Comparison of ENCODE assay signal across 28 mouse cellular contexts in genomic region chr1:160227850-160228249, GRCm38 (mm10). TPM values are rescaled to one million over a fixed set of nuclear protein-coding genes. Genes with fewer than 3 reads are reported as not detected.
DNase-seq lines count a peak whose midpoint lies in the region; ATAC-seq and TF ChIP-seq lines count a peak whose summit lies in the region.
"Had no signal": no experiment of that assay in that cellular context is flagged by ENCODE, and none has a peak within 500 bp of the region (broad histone marks: within the 10 kb centered on the region; RNA-seq: fewer than 3 reads in every experiment).

No protein-coding gene starts in this region.

- no peak overlapping the region for H3K27ac ChIP-seq in kidney, embryonic 16.5 days (ENCODE audit: low read length)
- no peak overlapping the region for H3K27ac ChIP-seq in liver, postnatal 0 days (ENCODE audit: low read depth)
- H3K27ac ChIP-seq: embryonic facial prominence, embryonic 13.5 days; embryonic facial prominence, embryonic 15.5 days; forebrain, embryonic 10.5 days; forebrain, embryonic 12.5 days had no signal

- TF ChIP-seq EP300 in liver, postnatal 0 days (IDR thresholded peaks at IDR 0.05; ENCODE audit: low read depth): no peak

- no peaks in the 10 kb centered on the region for H3K9me3 ChIP-seq in kidney, embryonic 16.5 days (ENCODE audit: low read length)
- H3K9me3 ChIP-seq in liver, postnatal 0 days (ENCODE audit: low read length): no peaks in the 10 kb centered on the region
- H3K9me3 ChIP-seq: embryonic facial prominence, embryonic 13.5 days; embryonic facial prominence, embryonic 15.5 days; forebrain, embryonic 10.5 days; forebrain, embryonic 12.5 days; G1E had no signal

- DNase-seq in kidney, adult 9 months: peak; percentile 41
- no peak for DNase-seq in liver, postnatal 0 days
- DNase-seq in liver (no peak), NIH3T3 (ENCODE audit: low read depth) (peak; percentile 48)
- no peak for DNase-seq in spleen, postnatal 10 days (ENCODE audit: low spot score in 2 of 2)
- no peak for DNase-seq in adrenal gland, postnatal 36 days
- DNase-seq: adrenal gland, adult 8-10 months; adrenal gland, postnatal 14 days; B cell, adult 2 months; cerebellum, adult 11 months; cerebellum, adult 18-20 months; cerebellum, adult 8-10 months; cerebellum, adult 9-11 months; cerebellum, postnatal 14 days; cerebellum, postnatal 36 days; embryo, embryonic 11 days had no signal

- H3K27me3 ChIP-seq in kidney, embryonic 16.5 days (ENCODE audit: insufficient read depth, low read length): no peaks in the 10 kb centered on the region
- H3K27me3 ChIP-seq in liver, postnatal 0 days (ENCODE audit: insufficient read depth, low read length): no peaks in the 10 kb centered on the region
- H3K27me3 ChIP-seq: CH12.LX; embryonic facial prominence, embryonic 13.5 days; embryonic facial prominence, embryonic 15.5 days; forebrain, embryonic 12.5 days had no signal

- H3K4me2 ChIP-seq in kidney, embryonic 16.5 days (replicated peaks; ENCODE audit: low read depth, low read length): no peak overlapping the region
- H3K4me2 ChIP-seq in liver, postnatal 0 days (ENCODE audit: low read depth, low read length): no peak overlapping the region
- H3K4me2 ChIP-seq: embryonic facial prominence, embryonic 13.5 days; embryonic facial prominence, embryonic 15.5 days; forebrain, embryonic 12.5 days had no signal

- no peaks in the 10 kb centered on the region for H3K36me3 ChIP-seq in kidney, embryonic 16.5 days (ENCODE audit: insufficient read depth, low read length)
- peaks cover 27% of the 10 kb centered on the region for H3K36me3 ChIP-seq in liver, postnatal 0 days (replicated peaks; ENCODE audit: insufficient read depth, low read length)
- H3K36me3 ChIP-seq: embryonic facial prominence, embryonic 13.5 days; embryonic facial prominence, embryonic 15.5 days; forebrain, embryonic 10.5 days; forebrain, embryonic 12.5 days had no signal

- no peaks in the 10 kb centered on the region for H3K4me1 ChIP-seq in kidney, embryonic 16.5 days (ENCODE audit: insufficient read depth, low read length)
- H3K4me1 ChIP-seq in liver, postnatal 0 days (ENCODE audit: insufficient read depth): 0 out of 2 replicates have a peak, but pooled peaks cover 4% of the 10 kb centered on the region
- H3K4me1 ChIP-seq: embryonic facial prominence, embryonic 15.5 days had no signal

- no peak overlapping the region for H3K9ac ChIP-seq in kidney, embryonic 16.5 days (replicated peaks; ENCODE audit: low read length)
- H3K9ac ChIP-seq in liver, postnatal 0 days (replicated peaks): no peak overlapping the region
- H3K9ac ChIP-seq: embryonic facial prominence, embryonic 13.5 days; embryonic facial prominence, embryonic 15.5 days; forebrain, embryonic 12.5 days had no signal

- H3K4me3 ChIP-seq in kidney, embryonic 16.5 days (ENCODE audit: low read length): no peak overlapping the region
- H3K4me3 ChIP-seq in liver, postnatal 0 days (ENCODE audit: low read depth, low read length): no peak overlapping the region
- H3K4me3 ChIP-seq: embryonic facial prominence, embryonic 13.5 days; embryonic facial prominence, embryonic 15.5 days; erythroblast, embryonic 14.5 days; forebrain, embryonic 10.5 days; forebrain, embryonic 12.5 days had no signal

- no peak for TF ChIP-seq CTCF in liver, postnatal 0 days (IDR thresholded peaks at IDR 0.05; ENCODE audit: low read depth)

- no peak for ATAC-seq in kidney, embryonic 16.5 days (ENCODE audit: low FRiP score, low TSS enrichment)
- ATAC-seq in liver, postnatal 0 days: peak; percentile 31; the same call in 1 of the 2 replicates
- ATAC-seq: activated CD4-positive, CD25-positive, alpha-beta regulatory T cell, adult 4 months; CD4-positive, CD25-positive, alpha-beta regulatory T cell, adult 4 months; forebrain, embryonic 14.5 days; forebrain, embryonic 16.5 days had no signal

RNA-seq across cellular contexts. Expression of gene Cacybp, which starts 15.2 kb away (rescaled TPM):
- 203 and 213 TPM in 2 replicates for polyA plus RNA-seq in kidney, embryonic 16.5 days (2015; fragmentation: Nextera tagmentation; extraction: Ambion mirVana)
- polyA plus RNA-seq in liver, postnatal 0 days (2015; fragmentation: Nextera tagmentation; extraction: Ambion mirVana): 66.0 and 75.2 TPM in 2 replicates
- 100 to 1,000 TPM in 1 of 2 experiments, 10 to 100 TPM in 1; 89.7 to 126 TPM for total RNA-seq in adrenal gland, postnatal 36 days (2021)

RNA-seq across cellular contexts. Expression of gene Mrps14, which starts 32.8 kb away (rescaled TPM):
- polyA plus RNA-seq in kidney, embryonic 16.5 days (2015; fragmentation: Nextera tagmentation; extraction: Ambion mirVana): 242 and 248 TPM in 2 replicates
- polyA plus RNA-seq in liver, postnatal 0 days (2015; fragmentation: Nextera tagmentation; extraction: Ambion mirVana): 160 and 167 TPM in 2 replicates
- 100 to 1,000 TPM in 1 of 2 experiments, 10 to 100 TPM in 1; 99.1 to 112 TPM for total RNA-seq in adrenal gland, postnatal 36 days (2021)

Comparison
In these comparisons a context has a peak if more than half of its experiments do, and no peak if none do; other contexts are left out.
1. DNase-seq: peak in kidney, adult 9 months (single experiment) and NIH3T3 (single experiment); none in liver, postnatal 0 days (single experiment), liver (single experiment), spleen, postnatal 10 days (0 of 2) and adrenal gland, postnatal 36 days (0 of 2).